Mouse (Mus musculus): ENCODE data around the gene Uvrag.

DNA sequence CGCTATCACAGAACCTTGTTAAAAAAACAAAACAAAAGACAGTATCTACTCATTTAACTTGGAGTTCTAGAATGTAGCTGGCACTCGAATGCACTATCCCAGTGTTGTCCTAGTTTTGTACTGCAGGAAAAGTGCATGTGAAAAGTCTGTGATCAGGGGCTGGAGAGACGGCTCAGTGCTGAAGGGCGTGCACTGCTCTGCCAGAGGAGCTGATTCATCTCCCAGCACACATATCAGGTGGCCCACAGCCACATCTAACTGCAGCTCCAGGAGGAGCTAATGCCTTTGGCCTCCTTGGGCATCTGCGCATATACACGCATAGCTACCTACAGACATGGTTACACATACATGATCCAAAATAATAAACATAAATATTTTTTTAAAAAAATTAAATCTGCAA lies 159.5 kb downstream of the Uvrag start:
- TF ChIP-seq POLR2A (IDR thresholded peaks at IDR 0.05; ENCODE audit: low read depth, low read length) (no peak), CTCF (IDR thresholded peaks at IDR 0.05; ENCODE audit: extremely low read depth, insufficient read depth, insufficient read length, insufficient replicate concordance) (no peak)
